Mouse (Mus musculus) heart, embryonic 11.5 days (tissue): ENCODE measurements around the gene Rsph10b. TPM values are rescaled to one million over a fixed set of nuclear protein-coding genes. Genes with fewer than 3 reads are reported as not detected.

Experiments
- ATAC-seq: fragments of 200-750 bp; cut with Nextera tagmentation; replicated peaks from 2 replicates; pipeline ENCODE4 v1.8.0; 2017; ENCODE audit warnings: moderate library complexity; ENCODE audit not compliant: insufficient number of reproducible peaks, low FRiP score, low TSS enrichment
- H3K27ac ChIP-seq: fragments of 300-500 bp; sonication (generic); 2 replicates; pipeline ENCODE4 v1.5.1; 2014; ENCODE audit warnings: mild to moderate bottlenecking, low read depth, low read length
- H3K27me3 ChIP-seq: fragments of 300-500 bp; sonication (generic); 2 replicates; pipeline ENCODE4 v1.6.1; 2014; ENCODE audit warnings: mild to moderate bottlenecking, low read length, mixed read lengths; ENCODE audit not compliant: control insufficient read depth, insufficient read depth
- H3K36me3 ChIP-seq: fragments of 300-500 bp; sonication (generic); 2 replicates; pipeline ENCODE4 v1.6.1; 2014; ENCODE audit warnings: mild to moderate bottlenecking, low read length, moderate library complexity, mixed read lengths; ENCODE audit not compliant: control insufficient read depth, insufficient read depth
- H3K4me1 ChIP-seq: fragments of 300-500 bp; sonication (generic); 2 replicates; pipeline ENCODE4 v1.6.1; 2014; ENCODE audit warnings: low read length; ENCODE audit not compliant: control insufficient read depth, insufficient read depth
- H3K4me2 ChIP-seq: fragments of 300-500 bp; sonication (generic); 2 replicates; pipeline ENCODE4 v1.6.1; 2014; ENCODE audit warnings: mild to moderate bottlenecking, moderate library complexity
- H3K4me3 ChIP-seq: fragments of 300-500 bp; sonication (generic); 2 replicates; pipeline ENCODE4 v1.5.1; 2014; ENCODE audit warnings: low read depth, low read length
- H3K9ac ChIP-seq: fragments of 300-500 bp; sonication (generic); 2 replicates; pipeline ENCODE4 v1.6.1; 2014; ENCODE audit warnings: mild to moderate bottlenecking, low read depth, low read length, moderate library complexity
- H3K9me3 ChIP-seq: fragments of 300-500 bp; sonication (generic); replicated peaks from 2 replicates; pipeline ENCODE4 v1.6.1; 2016; ENCODE audit warnings: low read length; ENCODE audit not compliant: control insufficient read depth
- WGBS: fragments of 180-500 bp; shearing (Covaris S2); extraction: QIAGEN DNeasy Blood & Tissue Kit; methylation state at CpG from one replicate; pipeline ENCODE4 v1.1.7; 2014; ENCODE audit not compliant: insufficient replicate concordance; 5-methylcytosine and 5-hydroxymethylcytosine counted together
- polyA plus RNA-seq: library from polyadenylated mRNA; unstranded; fragments of >200 nt; fragmentation: Nextera tagmentation; extraction: Ambion mirVana; gene quantifications from 2 replicates; pipeline ENCODE4 v1.2.1, GENCODE M21; 2014

The Rsph10b gene
- polyA plus RNA-seq, 1 experiment from 2014 or later: 0.43 TPM

DNA sequence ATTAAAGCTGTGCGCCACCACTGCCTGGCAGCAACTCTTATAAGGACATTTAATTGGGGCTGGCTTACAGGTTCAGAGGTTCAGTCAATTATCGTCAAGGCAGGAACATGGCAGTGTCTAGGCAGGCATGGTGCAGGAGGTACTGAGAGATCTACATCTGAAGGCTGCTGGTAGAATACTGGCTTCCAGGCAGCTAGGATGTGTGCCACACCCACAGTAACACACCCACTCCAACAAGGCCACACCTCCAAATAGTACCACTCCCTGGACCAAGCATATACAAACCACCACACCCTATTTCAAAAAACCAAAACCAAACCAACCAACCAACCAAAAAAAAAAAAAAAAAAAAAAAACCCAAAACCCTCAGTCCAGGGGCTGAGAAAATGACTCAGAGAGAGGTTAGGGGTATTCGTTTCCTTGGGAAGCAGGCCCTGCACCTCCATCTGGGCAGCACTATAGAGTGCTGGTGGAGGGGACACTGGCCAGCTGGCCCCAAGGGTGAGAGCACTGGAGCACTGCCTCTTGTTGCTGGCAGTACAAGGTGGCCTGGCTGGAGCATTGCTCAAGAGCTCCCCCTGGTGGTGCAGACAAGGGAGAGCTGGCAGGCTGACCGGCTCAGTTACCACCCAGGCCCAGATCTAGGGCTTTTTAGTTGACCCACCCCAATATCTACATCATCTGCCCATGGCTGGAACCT, 42.2 kb downstream of the Rsph10b start:
- H3K9me3 ChIP-seq: no peaks in the 10 kb centered on the region
- H3K4me2 ChIP-seq: no peak overlapping the region
- WGBS: 47% methylated on average over 4 of the region's 4 CpGs
- H3K4me3 ChIP-seq: no peak overlapping the region
- ATAC-seq: peak; percentile 69; the same call in 1 of the 2 replicates
- no peaks in the 10 kb centered on the region for H3K27me3 ChIP-seq
- H3K4me1 ChIP-seq: 0 out of 2 replicates have a peak, but pooled peaks cover 4% of the 10 kb centered on the region
- no peak overlapping the region for H3K27ac ChIP-seq
- H3K36me3 ChIP-seq: no peaks in the 10 kb centered on the region
- H3K9ac ChIP-seq: no peak overlapping the region

DNA sequence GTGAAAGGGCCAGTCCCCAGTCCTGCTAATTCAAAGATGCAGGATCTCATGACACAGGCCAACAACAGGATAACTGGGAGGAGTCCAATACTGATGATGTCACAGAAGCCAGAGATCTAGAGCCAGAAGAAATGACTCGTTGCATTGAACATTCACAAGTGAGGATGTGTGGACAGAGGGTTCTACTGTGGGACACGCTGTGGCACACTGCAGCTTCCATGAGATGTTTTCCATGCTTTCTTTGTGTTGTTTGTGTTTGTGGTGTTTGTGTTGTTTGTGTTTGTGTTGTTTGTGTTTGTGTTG, 42.7 kb downstream of the Rsph10b start:
- Histone ChIP-seq H3K9me3 (no peaks in the 10 kb centered on the region), H3K27me3 (no peaks in the 10 kb centered on the region), H3K4me1 (0 out of 2 replicates have a peak, but pooled peaks cover 4% of the 10 kb centered on the region), H3K9ac (no peak overlapping the region), H3K27ac (no peak overlapping the region), H3K4me2 (no peak overlapping the region), H3K36me3 (no peaks in the 10 kb centered on the region), H3K4me3 (no peak overlapping the region)
- WGBS: 67% methylated on average over 2 of the region's 2 CpGs
- ATAC-seq: no peak

DNA sequence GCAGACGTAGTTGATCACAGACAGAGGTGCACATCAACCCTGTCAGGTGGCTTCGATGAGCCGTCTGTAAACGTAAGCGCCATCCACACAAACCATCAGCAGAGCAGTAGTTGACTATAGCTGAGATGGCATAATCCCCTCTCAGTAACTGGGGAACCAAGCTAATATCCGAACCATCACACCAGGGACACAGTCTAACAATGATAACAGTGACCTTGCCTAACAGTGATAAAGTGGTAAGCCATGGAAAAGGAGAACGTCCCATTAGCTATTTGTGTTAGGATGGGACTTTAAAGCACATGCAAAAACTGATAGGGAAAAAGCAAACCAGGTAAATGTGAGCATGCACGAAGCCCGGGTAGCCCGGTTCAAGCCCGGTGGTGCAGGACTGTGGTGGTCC, 43.4 kb downstream of the Rsph10b start:
- Histone ChIP-seq H3K36me3 (no peaks in the 10 kb centered on the region), H3K9ac (0 out of 2 replicates have a peak overlapping the region, but pooled peaks have one; percentile 22), H3K27ac (no peak overlapping the region), H3K9me3 (no peaks in the 10 kb centered on the region), H3K4me2 (no peak overlapping the region), H3K4me1 (peaks cover 8% of the 10 kb centered on the region; the same call in 1 of the 2 replicates), H3K4me3 (no peak overlapping the region), H3K27me3 (no peaks in the 10 kb centered on the region)
- WGBS: 75% methylated on average over 11 of the region's 11 CpGs
- no peak for ATAC-seq

DNA sequence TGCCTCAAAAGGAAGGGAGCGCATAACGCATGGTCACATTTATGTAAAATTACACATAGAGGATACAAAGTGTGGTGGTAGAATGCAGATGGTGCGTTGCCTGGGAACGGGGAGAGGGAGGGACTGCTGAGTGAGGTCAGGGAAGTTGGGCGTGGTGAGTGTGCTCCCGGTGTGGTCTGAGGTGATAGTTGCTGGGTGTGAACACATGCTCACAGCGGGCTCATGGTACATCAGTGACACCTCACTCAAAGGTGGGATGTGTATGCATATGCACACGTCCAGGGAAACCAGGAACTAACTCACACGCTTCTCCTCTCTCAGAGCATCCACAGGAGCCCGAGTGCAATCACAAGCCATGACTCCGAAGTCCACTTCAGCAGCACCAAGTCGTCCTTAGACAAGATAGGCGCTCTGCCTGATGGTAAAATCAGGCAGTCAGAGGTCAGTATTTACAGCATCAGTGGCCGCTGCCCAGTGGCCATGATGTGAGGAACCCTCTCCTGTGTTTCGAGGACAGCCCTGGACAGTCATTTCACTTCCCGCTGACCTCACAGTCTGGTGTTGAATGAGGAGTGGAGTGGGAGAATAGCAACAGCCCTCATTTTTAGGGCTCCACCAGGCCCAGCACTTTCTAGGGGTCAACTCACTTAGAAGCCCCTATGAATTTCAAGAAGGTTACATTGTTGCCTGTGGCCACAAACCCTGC, 44.0 kb downstream of the Rsph10b start:
- H3K4me2 ChIP-seq: no peak overlapping the region
- H3K27ac ChIP-seq: no peak overlapping the region
- ATAC-seq: 0 out of 2 replicates have a peak, but pooled peaks have one; percentile 61
- no peaks in the 10 kb centered on the region for H3K27me3 ChIP-seq
- H3K9ac ChIP-seq: no peak overlapping the region
- H3K4me3 ChIP-seq: no peak overlapping the region
- H3K4me1 ChIP-seq: peaks cover 8% of the 10 kb centered on the region; the same call in 1 of the 2 replicates
- H3K36me3 ChIP-seq: no peaks in the 10 kb centered on the region
- H3K9me3 ChIP-seq: no peaks in the 10 kb centered on the region
- WGBS: 54% methylated on average over 16 of the region's 16 CpGs

DNA sequence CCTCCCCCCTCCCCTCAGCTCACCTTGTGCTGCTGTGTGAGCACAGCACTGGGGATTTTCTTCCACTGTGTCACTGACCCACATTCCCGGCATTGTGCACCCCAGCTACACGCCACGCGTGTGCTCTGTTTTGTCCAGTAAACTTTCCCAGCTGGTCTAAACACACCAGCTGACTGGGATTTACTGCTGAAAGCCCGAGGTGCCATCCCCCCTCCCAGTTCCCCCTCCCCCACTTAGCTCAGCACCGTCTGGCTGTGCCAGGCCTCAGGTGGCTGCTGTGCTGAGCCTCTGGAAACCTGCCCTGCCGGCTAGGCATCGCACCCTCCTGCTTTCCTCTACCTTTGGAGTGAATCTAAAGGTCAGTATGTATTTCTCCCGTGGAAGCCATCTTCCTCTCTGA, 48.0 kb downstream of the Rsph10b start:
- H3K27ac ChIP-seq: no peak overlapping the region
- H3K4me3 ChIP-seq: no peak overlapping the region
- WGBS: 28% methylated on average over 9 of the region's 9 CpGs
- no peak overlapping the region for H3K9ac ChIP-seq
- peaks cover 4% of the 10 kb centered on the region; the same call in 1 of the 2 replicates for H3K4me1 ChIP-seq
- peak overlapping the region; percentile 14; the same call in 1 of the 2 replicates for H3K4me2 ChIP-seq
- no peaks in the 10 kb centered on the region for H3K9me3 ChIP-seq
- H3K36me3 ChIP-seq: peaks cover 3% of the 10 kb centered on the region; the same call in 1 of the 2 replicates
- H3K27me3 ChIP-seq: no peaks in the 10 kb centered on the region
- ATAC-seq: no peak

DNA sequence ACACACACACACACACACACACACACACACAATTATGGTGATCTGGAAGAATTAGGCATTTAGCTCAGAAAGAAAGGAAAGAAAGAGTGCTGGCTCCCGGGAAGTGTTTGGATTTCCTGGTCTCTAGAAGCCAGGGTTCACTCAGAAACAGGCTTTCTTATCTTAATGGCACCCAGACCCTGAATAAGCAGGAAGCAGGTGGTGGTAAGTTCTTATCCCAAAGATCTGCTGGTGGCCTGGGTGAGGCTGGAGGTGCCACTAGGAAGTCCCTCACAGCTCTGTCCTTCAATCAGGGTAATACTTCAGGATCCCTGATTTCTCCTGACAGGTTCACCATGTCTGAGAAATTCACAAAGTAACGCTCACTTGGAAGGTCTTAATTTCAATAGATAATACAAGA, 49.5 kb downstream of the Rsph10b start:
- H3K36me3 ChIP-seq: peaks cover 5% of the 10 kb centered on the region
- H3K9ac ChIP-seq: no peak overlapping the region
- H3K9me3 ChIP-seq: no peaks in the 10 kb centered on the region
- no peak overlapping the region for H3K4me3 ChIP-seq
- H3K4me1 ChIP-seq: peaks cover 4% of the 10 kb centered on the region; the same call in 1 of the 2 replicates
- WGBS: 52% methylated on average over 2 of the region's 2 CpGs
- ATAC-seq: no peak
- H3K27me3 ChIP-seq: no peaks in the 10 kb centered on the region
- no peak overlapping the region for H3K27ac ChIP-seq
- H3K4me2 ChIP-seq: no peak overlapping the region

DNA sequence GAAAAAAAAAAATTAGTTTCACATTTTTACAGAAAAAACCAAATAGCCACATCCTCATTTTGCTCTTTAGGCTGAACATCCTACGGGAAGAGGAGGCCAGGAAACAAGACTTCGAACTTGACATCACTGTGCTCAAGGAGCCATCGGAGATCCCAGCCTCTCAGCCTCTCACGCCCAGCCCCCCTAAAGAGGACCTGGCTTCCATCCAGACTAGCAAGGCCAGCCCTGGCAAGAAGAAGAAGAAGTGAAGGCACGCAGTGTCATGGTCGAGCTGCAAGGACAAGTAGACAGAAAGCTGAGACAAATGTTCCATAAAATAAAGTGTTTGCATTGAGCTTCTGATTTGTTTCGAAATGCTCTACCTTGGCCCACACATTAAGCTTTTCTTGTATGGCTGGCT, 52.5 kb downstream of the Rsph10b start:
- WGBS: 82% methylated on average over 7 of the region's 7 CpGs
- Histone ChIP-seq H3K9ac (no peak overlapping the region), H3K9me3 (no peaks in the 10 kb centered on the region), H3K4me2 (no peak overlapping the region), H3K27ac (no peak overlapping the region), H3K27me3 (no peaks in the 10 kb centered on the region), H3K4me1 (peaks cover 4% of the 10 kb centered on the region; the same call in 1 of the 2 replicates), H3K36me3 (peaks cover 15% of the 10 kb centered on the region), H3K4me3 (no peak overlapping the region)
- ATAC-seq: no peak

DNA sequence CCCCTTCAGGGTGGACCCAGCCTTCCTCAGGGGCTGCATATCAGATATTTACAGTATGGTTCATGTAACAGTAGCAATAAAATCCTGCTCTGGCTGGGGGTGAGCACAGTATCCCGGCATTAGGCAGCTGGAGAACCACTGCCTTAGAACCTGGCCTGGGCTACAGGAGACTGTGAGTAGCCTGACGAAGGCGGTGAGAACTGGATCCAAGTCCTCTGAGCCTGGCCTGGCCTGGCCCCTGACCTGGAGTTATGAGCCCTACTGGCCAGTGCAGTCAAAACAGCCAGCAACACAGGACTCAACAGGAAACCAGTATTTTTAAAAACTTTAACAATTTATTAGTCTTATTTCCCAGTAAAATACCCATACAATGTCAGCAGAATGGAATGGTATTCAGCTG, 54.8 kb downstream of the Rsph10b start:
- no peak overlapping the region for H3K9ac ChIP-seq
- WGBS: 91% methylated on average over 3 of the region's 3 CpGs
- H3K4me1 ChIP-seq: no peaks in the 10 kb centered on the region
- no peak overlapping the region for H3K27ac ChIP-seq
- peaks cover 31% of the 10 kb centered on the region for H3K36me3 ChIP-seq
- H3K9me3 ChIP-seq: no peaks in the 10 kb centered on the region
- no peak overlapping the region for H3K4me2 ChIP-seq
- no peaks in the 10 kb centered on the region for H3K27me3 ChIP-seq
- no peak overlapping the region for H3K4me3 ChIP-seq
- no peak for ATAC-seq
